Mouse (Mus musculus) natural killer cell, adult 2 months (primary cell): Measurements from ENCODE around the gene Ntf5.

Source experiments
- DNase-seq, 2 experiments: peaks; one replicate each; pipeline ENCODE4 v3.0.0; 2022; ENCODE audit warnings: low spot score in 2 of 2

Ntf5 gene

DNA sequence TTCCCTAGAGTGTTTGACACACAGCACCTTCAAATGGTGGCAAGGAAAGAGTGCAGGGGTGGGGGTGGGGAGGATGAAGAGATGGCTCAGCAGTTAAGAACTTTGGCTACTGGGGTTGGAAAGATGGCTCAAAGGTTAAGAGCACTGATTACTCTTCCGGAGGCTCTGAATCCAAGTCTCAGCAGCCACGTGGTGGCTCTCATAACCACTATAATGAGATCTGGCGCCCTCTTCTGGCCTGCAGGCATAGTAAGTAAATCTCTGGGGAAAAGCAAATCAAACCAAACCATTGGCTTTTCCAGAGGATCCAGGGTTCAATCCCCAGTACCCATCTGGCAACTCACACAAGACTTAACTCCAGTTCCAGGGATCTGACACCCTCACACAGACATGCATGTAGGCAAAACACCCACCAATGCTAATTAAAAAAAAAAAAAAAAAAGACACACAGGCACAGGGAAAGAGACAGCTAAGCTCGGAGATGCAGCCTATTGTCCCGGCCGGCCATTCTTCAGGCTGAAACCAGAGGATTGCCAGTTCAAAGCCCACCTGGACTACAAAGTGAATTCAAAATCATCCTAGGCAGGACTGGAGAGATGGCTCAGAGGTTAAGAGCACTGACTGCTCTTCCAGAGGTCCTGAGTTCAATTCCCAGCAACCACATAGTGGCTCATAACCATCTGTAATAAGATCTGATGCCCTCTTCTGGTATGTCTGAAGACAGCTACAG, 9.8 kb upstream of the Ntf5 start:
- peak; percentile 46 to 72 for DNase-seq

DNA sequence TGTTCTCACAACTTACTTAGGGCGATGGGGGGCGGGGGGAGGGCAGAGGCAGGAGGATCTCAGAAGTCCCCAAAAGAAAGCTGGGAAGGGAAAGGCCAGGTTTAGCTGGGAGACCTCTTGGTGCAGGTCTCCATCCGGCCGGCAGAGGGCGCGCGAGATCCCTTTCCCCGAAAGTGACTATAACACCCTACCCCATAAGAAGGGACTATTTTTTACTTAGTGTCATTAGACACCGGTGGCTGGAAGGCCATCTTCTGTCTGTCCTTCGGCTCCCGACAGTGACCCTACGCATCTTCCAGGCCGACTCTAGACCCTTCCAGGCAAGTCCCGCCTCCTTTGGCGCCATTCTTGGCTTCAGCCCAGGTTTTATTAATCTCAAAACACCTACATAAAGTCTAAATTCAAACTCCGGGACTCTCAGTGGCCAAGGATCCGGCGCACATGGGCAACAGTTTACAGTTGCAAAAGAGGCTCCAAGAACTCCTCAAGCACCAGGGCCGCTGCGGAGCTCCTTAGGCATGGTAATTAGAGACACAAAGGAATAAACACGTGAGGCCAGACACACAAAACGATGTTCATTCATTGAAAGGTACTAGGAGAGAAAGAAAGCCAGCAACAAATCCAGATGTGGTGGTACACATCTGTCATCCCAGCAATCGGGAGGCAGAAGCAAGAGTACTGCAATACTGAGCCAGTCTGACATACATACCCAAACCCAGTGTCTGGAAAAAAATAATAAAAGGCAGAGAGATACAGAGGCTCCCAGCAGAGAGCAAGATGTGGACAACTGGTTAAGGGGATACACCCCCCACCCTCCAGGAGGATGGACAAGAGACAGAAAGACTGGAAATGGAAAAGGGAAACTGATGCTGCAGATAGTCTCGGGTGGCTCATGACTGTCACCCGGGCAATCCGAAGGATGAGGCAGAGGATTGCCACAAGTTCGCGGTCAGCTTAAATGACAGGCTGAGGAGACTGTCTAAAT, 8.1 kb upstream of the Ntf5 start, which contains the start of gene Kcna7:
Kcna7 (plus strand) TSS at position 563 of the 985 bp plus-strand sequence.
- DNase-seq: peak; percentile 63 to 74

DNA sequence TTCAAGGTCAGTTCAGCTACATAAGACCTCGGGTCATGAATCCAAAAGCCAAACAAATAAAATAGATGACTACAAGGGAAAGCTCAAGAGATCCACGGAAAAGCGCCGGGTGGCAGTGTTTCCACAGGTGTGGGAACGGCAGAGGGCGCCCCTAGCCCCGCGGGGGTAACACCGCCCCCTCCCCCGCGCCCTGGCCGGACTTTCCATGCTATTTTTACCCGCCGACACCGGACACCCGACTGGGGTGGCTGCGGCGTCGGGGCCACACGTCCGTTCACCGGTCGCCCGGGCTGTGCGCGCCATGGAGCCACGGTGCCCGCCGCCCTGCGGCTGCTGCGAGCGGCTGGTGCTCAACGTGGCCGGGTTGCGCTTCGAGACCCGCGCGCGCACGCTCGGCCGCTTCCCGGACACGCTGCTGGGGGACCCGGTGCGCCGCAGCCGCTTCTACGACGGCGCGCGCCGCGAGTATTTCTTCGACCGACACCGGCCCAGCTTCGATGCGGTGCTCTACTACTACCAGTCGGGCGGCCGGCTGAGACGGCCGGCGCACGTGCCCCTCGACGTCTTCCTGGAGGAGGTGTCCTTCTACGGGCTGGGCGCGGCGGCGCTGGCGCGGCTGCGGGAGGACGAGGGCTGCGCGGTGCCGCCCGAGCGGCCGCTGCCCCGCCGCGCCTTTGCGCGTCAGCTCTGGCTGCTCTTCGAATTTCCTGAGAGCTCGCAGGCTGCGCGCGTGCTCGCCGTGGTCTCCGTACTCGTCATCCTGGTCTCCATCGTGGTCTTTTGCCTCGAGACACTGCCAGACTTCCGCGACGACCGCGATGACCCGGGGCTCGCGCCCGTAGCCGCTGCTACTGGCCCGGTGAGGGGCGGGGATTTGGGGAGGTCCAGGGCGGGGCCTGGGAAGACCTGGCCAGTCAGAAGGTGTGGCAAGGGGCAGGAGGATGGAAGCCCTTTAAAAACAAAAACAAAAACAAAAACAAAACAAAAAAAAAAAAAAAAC, 7.0 kb upstream of the Ntf5 start:
- DNase-seq: no peak

DNA sequence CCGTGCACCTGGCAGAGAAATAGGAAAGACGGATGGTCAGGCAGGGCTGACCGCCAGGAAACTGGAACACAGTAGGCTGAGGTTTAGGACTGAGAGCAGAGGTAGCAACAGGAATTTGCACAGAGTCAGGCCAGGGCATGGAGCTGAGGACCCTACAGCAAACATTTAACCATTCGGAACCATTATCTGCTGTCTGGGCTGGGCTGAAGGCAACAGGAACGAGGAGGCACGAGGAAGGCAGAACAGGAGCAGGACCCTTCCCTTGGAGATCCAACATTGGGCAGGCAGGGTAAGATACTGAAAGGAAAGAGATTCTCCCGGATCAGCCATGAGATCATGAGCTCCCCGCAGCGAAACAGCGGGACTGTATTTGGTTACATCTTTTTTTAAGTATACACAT, 5.7 kb upstream of the Ntf5 start:
- DNase-seq: no peak

DNA sequence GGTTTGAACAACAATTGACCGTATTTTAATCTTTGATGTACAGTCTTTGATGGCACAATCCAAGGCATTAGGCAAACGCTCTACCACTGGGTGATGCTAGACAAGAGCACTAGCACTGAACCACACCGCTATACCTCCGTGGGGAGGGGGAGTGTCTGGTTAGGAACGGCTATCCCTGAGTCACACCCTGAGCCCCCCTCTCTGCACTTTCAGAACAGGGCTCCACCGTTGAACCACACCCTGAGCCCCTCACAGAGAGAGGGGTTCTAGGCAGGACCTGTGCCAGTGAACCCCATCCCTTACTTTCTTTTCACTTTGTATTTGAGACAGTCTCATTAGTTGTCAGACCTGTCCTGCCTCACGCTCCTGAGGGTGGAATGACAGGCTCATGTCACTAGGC, 5.1 kb upstream of the Ntf5 start:
- DNase-seq: no peak

DNA sequence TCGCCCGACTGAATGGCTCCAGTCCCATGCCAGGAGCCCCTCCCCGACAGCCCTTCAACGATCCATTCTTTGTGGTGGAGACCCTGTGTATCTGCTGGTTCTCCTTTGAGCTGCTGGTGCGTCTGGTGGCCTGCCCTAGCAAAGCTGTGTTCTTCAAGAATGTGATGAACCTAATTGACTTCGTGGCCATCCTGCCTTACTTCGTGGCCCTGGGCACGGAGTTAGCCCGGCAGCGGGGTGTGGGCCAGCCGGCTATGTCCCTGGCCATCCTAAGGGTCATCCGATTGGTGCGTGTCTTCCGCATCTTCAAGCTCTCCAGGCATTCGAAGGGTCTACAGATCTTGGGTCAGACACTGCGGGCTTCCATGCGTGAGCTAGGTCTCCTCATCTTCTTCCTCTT, 4.5 kb upstream of the Ntf5 start:
- no peak for DNase-seq

DNA sequence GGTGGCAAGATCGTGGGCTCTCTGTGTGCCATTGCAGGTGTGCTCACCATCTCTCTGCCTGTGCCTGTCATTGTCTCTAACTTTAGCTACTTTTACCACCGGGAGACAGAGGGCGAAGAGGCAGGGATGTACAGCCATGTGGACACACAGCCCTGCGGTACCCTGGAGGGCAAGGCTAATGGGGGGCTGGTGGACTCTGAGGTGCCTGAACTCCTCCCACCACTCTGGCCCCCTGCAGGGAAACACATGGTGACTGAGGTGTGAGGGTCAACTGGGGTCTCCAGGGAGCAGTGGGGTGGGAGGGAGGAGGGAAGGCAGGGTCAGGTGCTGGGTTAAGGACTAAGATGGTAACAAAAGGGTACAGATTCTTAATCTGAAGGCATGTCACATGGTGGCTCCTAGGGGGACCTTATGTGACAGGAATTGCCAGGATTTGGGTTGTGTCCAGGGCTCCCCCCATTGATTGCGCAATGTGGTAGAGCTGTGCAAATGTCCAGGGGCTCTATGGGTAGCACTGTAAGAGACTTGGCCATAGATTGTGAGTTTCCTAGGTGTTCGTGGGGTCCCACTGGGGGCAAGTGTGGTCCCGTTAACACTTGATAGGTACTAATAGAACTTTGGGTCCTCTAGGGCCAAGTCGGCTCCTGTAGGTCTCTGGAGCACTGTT, 3.9 kb upstream of the Ntf5 start:
- DNase-seq: no peak

DNA sequence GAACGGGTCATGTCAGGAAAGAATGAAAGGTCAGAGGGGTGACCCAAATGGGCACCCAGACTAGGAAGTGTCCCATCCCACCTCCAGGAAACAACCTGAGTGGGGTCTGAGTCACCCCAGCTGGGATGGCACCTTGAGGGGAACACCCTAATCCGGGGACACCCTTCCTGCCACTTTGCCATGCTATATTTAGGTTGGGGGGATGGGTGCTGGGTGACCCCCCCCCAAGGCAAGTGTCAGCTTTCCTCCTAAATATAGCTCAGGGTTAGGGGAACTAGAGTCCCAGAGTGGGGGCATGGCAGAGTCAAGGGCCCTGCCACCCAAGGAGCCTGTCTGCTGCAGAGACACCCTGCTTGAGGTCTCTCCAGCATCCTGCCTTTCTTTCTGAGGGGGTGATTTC, 1.1 kb upstream of the Ntf5 start:
- no peak for DNase-seq

DNA sequence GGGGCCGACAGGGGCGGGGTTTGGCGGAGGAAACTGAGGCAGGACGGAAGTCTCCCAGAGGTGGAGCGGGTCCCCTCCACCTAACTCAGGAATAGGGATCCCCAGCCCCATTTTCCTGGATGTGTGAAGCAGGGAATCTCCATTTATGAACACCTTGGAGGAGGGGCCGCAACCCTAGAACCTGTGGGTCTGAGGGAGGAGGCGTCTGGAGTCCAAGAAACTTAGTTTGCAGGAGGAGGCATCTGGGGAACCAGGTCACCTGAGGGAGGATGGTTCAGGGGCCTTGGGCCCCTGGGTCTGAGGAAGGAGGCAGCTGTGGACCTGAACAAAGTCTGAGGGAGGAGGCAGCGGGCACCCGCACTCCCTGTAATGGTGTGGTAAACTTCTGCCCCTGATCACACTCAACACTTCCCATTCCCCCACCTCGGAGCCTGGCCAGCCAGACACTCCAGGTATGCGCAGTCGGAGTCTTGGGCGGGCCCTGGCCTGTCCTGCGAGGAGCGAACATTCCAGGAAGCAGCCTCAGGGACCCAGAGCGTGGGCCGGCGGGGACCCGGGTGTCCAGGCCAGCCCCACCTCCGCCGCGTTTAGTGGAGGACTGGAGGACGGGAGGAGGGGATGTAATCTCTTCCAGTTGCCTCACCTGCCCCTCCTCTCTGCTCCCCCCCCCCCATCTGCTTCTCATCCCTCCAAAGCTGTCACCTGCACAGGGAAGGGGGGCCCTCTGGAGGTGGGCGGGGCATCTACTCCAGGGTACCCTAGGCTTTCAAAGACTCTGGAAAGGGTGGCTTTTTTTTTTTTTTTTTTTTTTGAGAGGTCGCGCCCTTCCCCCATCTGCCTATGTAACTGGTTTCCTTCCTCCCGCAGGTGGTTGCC, 607 bp downstream of the Ntf5 start:
- DNase-seq: no peak

DNA sequence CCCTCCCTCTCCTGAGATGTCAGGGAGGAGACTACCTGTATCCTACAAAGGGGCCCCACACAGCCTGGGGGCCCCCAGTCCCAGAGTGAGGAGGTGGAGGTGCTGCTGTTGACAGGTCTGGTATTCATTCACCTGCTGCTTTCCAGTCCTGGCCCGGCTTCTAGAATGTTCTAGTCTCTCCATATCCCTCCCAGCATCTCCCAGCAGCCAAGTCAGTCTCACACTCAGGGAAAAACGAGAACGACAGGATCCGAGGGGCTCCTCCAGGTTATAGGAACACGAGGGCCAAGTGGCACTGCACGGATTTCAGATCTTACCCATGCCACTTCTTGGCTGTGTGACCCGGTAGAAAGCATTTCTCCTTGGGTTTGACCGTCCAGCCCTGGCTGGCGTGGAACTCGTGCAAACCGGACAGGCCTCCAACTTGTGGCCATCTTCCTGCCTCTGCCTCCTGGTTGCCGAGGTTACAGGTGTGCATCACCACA, 1.3 kb downstream of the Ntf5 start:
- DNase-seq: no peak

DNA sequence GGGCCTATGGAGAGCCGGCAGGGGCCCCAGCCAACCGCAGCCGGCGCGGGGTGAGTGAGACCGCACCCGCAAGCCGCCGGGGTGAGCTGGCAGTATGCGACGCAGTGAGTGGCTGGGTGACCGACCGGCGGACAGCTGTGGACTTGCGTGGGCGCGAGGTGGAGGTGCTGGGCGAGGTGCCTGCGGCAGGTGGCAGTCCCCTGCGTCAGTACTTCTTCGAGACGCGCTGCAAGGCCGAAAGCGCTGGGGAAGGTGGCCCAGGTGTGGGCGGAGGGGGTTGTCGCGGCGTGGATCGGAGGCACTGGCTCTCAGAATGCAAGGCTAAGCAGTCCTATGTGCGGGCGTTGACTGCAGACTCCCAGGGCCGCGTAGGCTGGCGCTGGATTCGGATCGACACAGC, 2.1 kb downstream of the Ntf5 start:
- DNase-seq: peak; percentile 61 to 66

DNA sequence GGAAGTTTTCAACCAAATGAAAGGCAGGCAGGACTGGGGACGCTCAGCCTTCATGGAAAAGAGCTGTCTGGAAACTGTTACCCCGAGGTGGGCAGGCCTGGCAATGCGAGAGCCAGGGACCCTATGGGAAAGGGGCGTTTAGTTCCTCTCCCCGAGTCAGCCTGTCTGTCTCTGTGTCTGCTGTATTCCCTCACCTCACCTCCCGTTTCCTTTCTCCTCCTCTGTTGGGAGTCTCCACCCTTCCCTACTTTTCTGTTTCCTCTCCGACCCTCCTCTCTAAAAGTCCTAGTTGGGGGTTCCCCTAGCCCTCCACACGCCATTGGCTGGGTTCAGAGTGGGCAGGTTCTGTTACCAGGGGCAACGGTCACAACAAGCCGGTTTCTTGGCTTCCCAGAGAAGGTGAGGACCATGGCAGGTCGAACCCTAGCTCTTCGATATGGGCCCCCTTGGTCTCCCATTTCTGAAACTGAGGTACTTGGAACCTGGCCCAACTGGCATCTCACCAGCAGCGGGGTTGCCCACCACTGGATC, 4.5 kb downstream of the Ntf5 start:
- no peak for DNase-seq

DNA sequence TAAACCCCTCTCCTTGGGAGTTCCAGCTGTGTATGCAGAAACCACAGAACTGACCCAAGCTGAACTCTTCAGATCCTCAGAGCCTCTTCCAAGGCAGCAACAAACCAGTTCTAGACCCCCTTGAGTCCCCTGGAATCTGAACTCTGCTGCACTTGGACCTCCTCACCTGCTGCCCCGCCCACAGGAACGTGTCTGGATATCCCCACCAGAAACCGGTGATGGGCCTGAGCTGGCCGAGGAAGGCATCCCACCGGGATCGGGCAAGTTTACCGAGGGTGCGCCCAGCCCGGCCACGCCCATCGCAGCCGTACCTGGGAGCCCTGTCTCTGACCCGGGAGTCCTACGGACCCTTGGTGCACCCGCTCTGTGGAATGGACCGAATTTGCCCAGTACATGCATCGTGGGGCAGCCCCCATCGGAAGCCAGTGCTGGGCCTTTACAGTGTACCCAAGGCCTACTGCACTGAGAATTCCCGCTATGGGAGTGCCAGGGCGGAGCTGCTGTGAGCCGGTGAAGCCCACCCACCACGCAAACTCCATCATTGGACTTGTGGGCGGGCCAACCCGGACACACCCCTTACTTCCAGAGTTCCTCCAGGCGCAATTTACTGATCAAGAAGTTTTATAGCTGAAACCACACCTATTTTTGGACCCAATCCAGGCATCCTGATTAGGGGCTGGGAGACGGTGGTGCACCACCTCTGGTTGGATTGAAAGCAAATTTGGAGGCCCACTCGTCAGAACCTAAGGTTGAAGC, 6.5 kb downstream of the Ntf5 start:
- no peak for DNase-seq

DNA sequence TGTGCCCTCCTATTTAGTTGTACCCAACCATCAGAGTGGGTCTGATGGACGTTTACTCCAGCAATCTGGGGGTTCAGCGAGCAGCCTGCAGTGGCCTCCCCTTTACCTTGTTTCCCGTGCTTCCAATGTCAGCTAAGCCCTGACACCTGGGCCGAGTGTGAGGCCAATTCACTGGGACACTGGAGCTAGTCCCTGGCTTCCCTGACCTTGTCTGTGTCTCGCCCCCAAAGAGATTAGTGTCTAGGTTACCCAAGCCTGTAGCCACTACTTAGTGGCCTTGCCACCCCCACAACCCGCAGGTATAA, 7.1 kb downstream of the Ntf5 start, which contains the start of gene Lhb:
Lhb (plus strand) TSS at position 206 of the 305 bp plus-strand sequence.
- DNase-seq: no peak

DNA sequence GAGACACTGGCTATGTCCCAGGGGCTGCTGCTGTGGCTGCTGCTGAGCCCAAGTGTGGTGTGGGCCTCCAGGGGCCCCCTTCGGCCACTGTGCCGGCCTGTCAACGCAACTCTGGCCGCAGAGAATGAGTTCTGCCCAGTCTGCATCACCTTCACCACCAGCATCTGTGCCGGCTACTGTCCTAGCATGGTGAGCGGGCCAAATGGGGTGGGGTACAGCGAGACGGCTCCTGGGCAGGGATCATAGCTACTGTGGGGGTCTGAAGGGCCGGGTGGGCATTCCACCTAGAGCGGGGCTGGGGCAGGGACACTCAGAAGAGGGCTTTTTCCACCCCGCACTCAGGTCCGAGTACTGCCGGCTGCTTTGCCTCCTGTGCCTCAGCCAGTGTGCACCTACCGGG, 7.7 kb downstream of the Ntf5 start:
- no peak for DNase-seq

DNA sequence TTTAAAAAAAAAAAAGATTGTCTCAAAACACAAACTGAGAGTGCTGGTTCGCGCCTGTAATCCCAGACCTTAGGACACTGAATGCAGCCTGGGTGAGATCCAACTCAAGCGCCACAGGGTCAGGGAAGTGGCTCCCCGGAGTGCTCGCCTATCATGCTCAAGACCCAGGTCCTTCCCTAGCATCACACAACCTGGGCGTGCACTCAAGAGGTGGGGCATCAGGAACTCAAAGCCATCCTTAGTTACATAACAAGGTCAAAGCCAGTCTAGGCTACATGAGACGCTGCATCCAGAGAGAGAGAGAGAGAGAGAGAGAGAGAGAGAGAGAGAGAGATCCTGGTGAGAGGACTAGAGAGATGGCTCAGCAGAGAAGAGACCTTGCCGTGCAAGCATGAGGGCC, 13.1 kb downstream of the Ntf5 start:
- no peak for DNase-seq

DNA sequence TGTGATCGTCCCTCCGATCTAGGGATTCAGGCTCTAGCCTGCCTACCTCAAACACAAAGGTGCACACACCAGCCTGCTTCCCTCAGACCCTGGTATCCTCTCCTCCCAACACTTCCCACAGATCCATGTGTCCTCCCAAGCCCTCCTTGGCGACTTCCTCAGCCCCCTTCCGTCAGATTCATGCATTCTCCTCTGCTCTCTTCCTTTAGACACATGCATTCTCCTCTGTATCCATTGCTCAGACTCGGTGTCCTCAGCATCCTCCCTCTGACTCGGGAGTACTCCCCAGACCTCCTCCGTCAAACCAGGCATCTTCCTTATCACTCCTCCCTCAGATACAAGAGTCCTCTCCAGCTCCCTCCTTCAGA, 20.3 kb downstream of the Ntf5 start:
- DNase-seq: no peak

DNA sequence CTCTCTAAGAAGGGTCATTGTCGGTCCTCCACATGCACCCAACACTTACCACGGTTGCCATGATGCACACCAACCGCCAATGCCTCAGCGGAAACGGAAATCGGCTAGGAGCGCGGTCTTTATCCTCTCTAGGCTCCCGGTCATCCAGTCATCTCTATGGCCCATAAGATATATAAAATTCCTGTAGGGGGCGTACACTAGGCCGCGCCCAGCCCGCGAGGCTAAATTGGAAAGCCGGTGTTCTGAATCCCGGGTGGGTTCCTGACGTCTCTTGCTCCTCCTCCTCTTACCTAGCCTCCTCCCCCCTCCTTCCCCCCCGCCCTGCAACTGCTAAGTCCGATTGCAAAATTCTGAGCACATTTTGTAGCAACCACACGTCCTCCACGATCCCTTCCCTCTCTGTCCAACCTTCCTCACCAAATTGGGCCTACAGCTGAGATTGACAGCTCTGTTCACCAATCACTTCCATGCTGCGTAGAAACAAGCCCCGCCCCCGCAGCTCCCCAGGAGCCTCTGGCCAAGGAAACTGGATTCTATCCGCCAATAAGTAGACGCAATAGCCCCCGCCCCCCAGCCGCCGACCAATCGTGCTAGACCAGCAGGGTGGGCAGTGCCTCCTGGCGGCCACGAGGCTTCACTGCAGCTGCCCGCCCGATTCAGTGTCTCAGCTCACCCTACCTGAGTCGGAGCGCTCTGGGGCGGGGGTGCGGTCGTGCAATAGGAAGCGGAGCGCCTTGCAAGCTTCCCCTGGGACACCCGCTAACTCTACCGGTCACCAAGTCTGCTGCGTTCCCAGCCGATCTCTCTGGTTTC, 20.9 kb downstream of the Ntf5 start, which contains the start of gene Gys1:
Gys1 (plus strand) TSS at position 642 of the 813 bp plus-strand sequence.
- DNase-seq: peak; percentile 100
